Mouse (Mus musculus): ENCODE data around the gene Brinp2.

Gene Brinp2

GRCm38 (mm10) chr1:158295270-158295669, 60.9 kb downstream of the Brinp2 start:
- no peak for DNase-seq (ENCODE audit: low spot score in 2 of 2)

- DNase-seq (ENCODE audit: low spot score in 2 of 2) = no peak
These were observed 70.9 kb downstream of the Brinp2 start for GRCm38 (mm10) chr1:158285198-158285597.

GRCm38 (mm10) chr1:158283869-158284268, 72.3 kb downstream of the Brinp2 start:
- DNase-seq (ENCODE audit: low spot score in 2 of 2) = no peak

- DNase-seq (ENCODE audit: low spot score in 2 of 2) = no peak
These were observed 84.1 kb downstream of the Brinp2 start for GRCm38 (mm10) chr1:158272058-158272457.

- DNase-seq (ENCODE audit: low spot score in 2 of 2) = peak; percentile 46 to 59
These were observed 89.0 kb downstream of the Brinp2 start for GRCm38 (mm10) chr1:158267020-158267571.

- no peak for DNase-seq (ENCODE audit: low spot score in 2 of 2)
These were observed 89.7 kb downstream of the Brinp2 start for GRCm38 (mm10) chr1:158266293-158267019.

- no peak for DNase-seq (ENCODE audit: low spot score in 2 of 2)
These were observed 96.5 kb downstream of the Brinp2 start for GRCm38 (mm10) chr1:158259516-158260235.

- DNase-seq (ENCODE audit: low spot score in 2 of 2) = no peak
These were observed 97.3 kb downstream of the Brinp2 start for GRCm38 (mm10) chr1:158258685-158259292.

GRCm38 (mm10) chr1:158255912-158256680, 100.0 kb downstream of the Brinp2 start:
- DNase-seq (ENCODE audit: low spot score in 2 of 2) = no peak

GRCm38 (mm10) chr1:158252682-158253222, 103.4 kb downstream of the Brinp2 start:
- DNase-seq (ENCODE audit: low spot score in 2 of 2) = no peak

- DNase-seq (ENCODE audit: low spot score in 2 of 2) = no peak
These were observed 107.9 kb downstream of the Brinp2 start for GRCm38 (mm10) chr1:158248266-158248665.

- DNase-seq (ENCODE audit: low spot score in 2 of 2) = no peak
These were observed 109.5 kb downstream of the Brinp2 start for GRCm38 (mm10) chr1:158246476-158247153.

- DNase-seq (ENCODE audit: low spot score in 2 of 2) = no peak
These were observed 110.6 kb downstream of the Brinp2 start for GRCm38 (mm10) chr1:158245486-158245885.

- no peak for DNase-seq (ENCODE audit: low spot score in 2 of 2)
These were observed 112.1 kb downstream of the Brinp2 start for GRCm38 (mm10) chr1:158244016-158244415.

- DNase-seq (ENCODE audit: low spot score in 2 of 2) = no peak
These were observed 114.1 kb downstream of the Brinp2 start for GRCm38 (mm10) chr1:158241848-158242556.

- no peak for DNase-seq (ENCODE audit: low spot score in 2 of 2)
These were observed 116.3 kb downstream of the Brinp2 start for GRCm38 (mm10) chr1:158239841-158240240.

GRCm38 (mm10) chr1:158238722-158239121, 117.4 kb downstream of the Brinp2 start:
- DNase-seq (ENCODE audit: low spot score in 2 of 2) = no peak

GRCm38 (mm10) chr1:158228687-158229224, 127.4 kb downstream of the Brinp2 start:
- DNase-seq (ENCODE audit: low spot score in 2 of 2) = no peak

GRCm38 (mm10) chr1:158227239-158227638, 128.9 kb downstream of the Brinp2 start:
- DNase-seq (ENCODE audit: low spot score in 2 of 2) = no peak

GRCm38 (mm10) chr1:158226689-158227088, 129.4 kb downstream of the Brinp2 start:
- no peak for DNase-seq (ENCODE audit: low spot score in 2 of 2)
